8 mouse cellular contexts compared by ENCODE assay signal in the genomic region with DNA sequence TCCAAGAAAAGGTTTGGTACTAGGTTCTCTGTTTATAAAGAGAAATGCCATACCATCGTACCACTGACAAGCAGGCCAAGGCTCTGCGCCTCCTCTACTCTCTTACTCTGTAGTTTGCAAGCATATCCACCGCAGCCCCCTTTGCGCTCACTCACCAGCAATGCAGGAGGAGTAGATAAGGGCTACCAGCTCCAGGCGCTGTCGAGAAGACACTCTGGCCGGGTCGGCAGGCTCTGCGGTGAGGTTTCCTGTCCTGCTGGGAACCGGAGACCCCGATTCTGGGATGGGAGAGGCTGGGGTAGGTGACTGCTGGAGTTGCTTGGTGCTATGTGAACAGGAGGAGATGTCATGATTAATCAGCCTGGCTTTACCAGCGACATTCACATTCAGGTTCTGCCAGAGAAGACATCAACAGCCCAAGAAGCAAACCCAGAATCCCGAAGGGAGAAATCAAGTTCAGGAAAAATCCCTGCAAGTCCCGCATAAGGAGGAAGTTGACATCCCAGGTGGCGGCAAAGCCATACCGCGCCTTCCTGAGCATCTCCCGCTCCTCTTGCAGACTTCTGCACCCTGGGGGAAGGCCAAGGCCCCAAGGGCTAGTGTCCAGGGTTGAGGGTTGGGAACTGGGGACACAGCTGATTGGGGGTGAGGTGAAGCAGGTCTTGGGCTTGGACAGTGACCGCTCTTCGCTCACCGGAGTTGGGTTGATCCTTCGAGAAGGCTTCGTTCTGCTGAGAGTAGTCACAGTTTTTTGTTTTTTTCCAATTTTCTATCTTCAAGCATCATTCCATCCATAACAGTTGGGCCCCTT.
A peak's percentile ranks its signal among the peaks of the same experiment; 100 is the strongest.
DNase-seq lines count a peak whose midpoint lies in the region; ATAC-seq and TF ChIP-seq lines count a peak whose summit lies in the region.

No protein-coding gene starts in this region.

- H3K4me3 ChIP-seq in layer of hippocampus, adult 2 months: peak overlapping the region; percentile 60
- peak overlapping the region; percentile 90 for H3K4me3 ChIP-seq in intestine, embryonic 14.5 days (ENCODE audit: low read depth, low read length)
- H3K4me3 ChIP-seq in midbrain, embryonic 13.5 days (replicated peaks): peak overlapping the region; percentile 93

- peaks cover 20% of the 10 kb centered on the region for H3K4me1 ChIP-seq in intestine, embryonic 14.5 days (replicated peaks; ENCODE audit: control insufficient read depth, insufficient read depth, low read length)
- peaks cover 36% of the 10 kb centered on the region for H3K4me1 ChIP-seq in midbrain, embryonic 13.5 days (replicated peaks)

- ATAC-seq in erythroblast, adult 5-6 weeks (replicated peaks; ENCODE audit: low FRiP score, poor library complexity, severe bottlenecking): peak; percentile 56
- no peak for ATAC-seq in intestine, embryonic 14.5 days (replicated peaks; ENCODE audit: low FRiP score, low TSS enrichment, low read depth)
- ATAC-seq in midbrain, embryonic 13.5 days: no peak

- H3K4me2 ChIP-seq in intestine, embryonic 14.5 days (ENCODE audit: low read length): peak overlapping the region; percentile 98
- H3K4me2 ChIP-seq in midbrain, embryonic 13.5 days (replicated peaks): peak overlapping the region; percentile 89

- H3K9ac ChIP-seq in intestine, embryonic 14.5 days (ENCODE audit: low read length): peak overlapping the region; percentile 81
- peak overlapping the region; percentile 93 for H3K9ac ChIP-seq in midbrain, embryonic 13.5 days (replicated peaks)

- peak in 1 of 2 experiments; percentile 18 for DNase-seq in layer of hippocampus, adult 2 months (ENCODE audit: low spot score in 2 of 2)
- no peak for DNase-seq in layer of hippocampus, adult 9-10 months (ENCODE audit: low spot score)
- peak; percentile 9 for DNase-seq in R1 (ENCODE audit: low read depth, low spot score)
- peak; percentile 64 for DNase-seq in intestine, embryonic 14.5 days (ENCODE audit: low spot score)
- peak; percentile 15 for DNase-seq in thymus, postnatal 0 days (ENCODE audit: low spot score)
- no peak for DNase-seq in urinary bladder, postnatal 14 days (ENCODE audit: low spot score)

- peaks cover 39% of the 10 kb centered on the region for H3K36me3 ChIP-seq in intestine, embryonic 14.5 days (ENCODE audit: control insufficient read depth, insufficient read depth, low read length)
- peaks cover 38% of the 10 kb centered on the region for H3K36me3 ChIP-seq in midbrain, embryonic 13.5 days

- H3K9me3 ChIP-seq in intestine, embryonic 14.5 days (ENCODE audit: control insufficient read depth, low read length): no peaks in the 10 kb centered on the region
- no peaks in the 10 kb centered on the region for H3K9me3 ChIP-seq in midbrain, embryonic 13.5 days

- 5% methylated on average over 23 of the region's 23 CpGs for WGBS in intestine, embryonic 14.5 days
- 10% methylated on average over 23 of the region's 23 CpGs for WGBS in midbrain, embryonic 13.5 days

- no peak overlapping the region; the same call in 1 of the 2 replicates for H3K27ac ChIP-seq in layer of hippocampus, adult 2 months
- peak overlapping the region; percentile 92; the same call in 1 of the 2 replicates for H3K27ac ChIP-seq in intestine, embryonic 14.5 days (ENCODE audit: low read depth)
- H3K27ac ChIP-seq in midbrain, embryonic 13.5 days: no peak overlapping the region

- H3K27me3 ChIP-seq in intestine, embryonic 14.5 days (replicated peaks; ENCODE audit: control insufficient read depth, insufficient read depth, low read length): no peaks in the 10 kb centered on the region
- H3K27me3 ChIP-seq in midbrain, embryonic 13.5 days: no peaks in the 10 kb centered on the region

- no peak for TF ChIP-seq CTCF in layer of hippocampus, adult 2 months (conservative IDR thresholded peaks at IDR 0.05)

Comparison
In these comparisons a context has a peak if more than half of its experiments do, and no peak if none do; other contexts are left out.
1. DNase-seq: peak in R1 (single experiment), intestine, embryonic 14.5 days (single experiment) and thymus, postnatal 0 days (single experiment); none in layer of hippocampus, adult 9-10 months (single experiment) and urinary bladder, postnatal 14 days (single experiment).
2. Peak in every context shown above with its lines, with median percentiles within 50 percentile points of each other: H3K4me3 ChIP-seq.